Mouse (Mus musculus) stomach, embryonic 16.5 days (tissue): Measurements from ENCODE around the gene Col4a2. TPM values are rescaled to one million over a fixed set of nuclear protein-coding genes. Genes with fewer than 3 reads are reported as not detected.
"Not testable (repeated sequence)": the region's sequence is repeated elsewhere in the genome, so short reads cannot be mapped to it uniquely, and the experiment has no call there.

Experiments
- ATAC-seq: fragments of 200-750 bp; cut with Nextera tagmentation; 2 replicates; pipeline ENCODE4 v1.8.0; 2017; ENCODE audit warnings: moderate number of reproducible peaks, moderate TSS enrichment; ENCODE audit not compliant: insufficient read depth, low FRiP score
- H3K27ac ChIP-seq: fragments of 300-500 bp; sonication (generic); 2 replicates; pipeline ENCODE4 v1.5.1; 2014; ENCODE audit warnings: low read length
- H3K27me3 ChIP-seq: fragments of 300-500 bp; sonication (generic); 2 replicates; pipeline ENCODE4 v1.6.1; 2014; ENCODE audit warnings: low read length, control low read depth, mixed read lengths; ENCODE audit not compliant: control insufficient read depth, insufficient read depth
- H3K36me3 ChIP-seq: fragments of 300-500 bp; sonication (generic); 2 replicates; pipeline ENCODE4 v1.6.1; 2014; ENCODE audit warnings: low read length; ENCODE audit not compliant: control insufficient read depth, insufficient read depth
- H3K4me1 ChIP-seq: fragments of 300-500 bp; sonication (generic); 2 replicates; pipeline ENCODE4 v1.6.1; 2014; ENCODE audit warnings: low read length, control low read depth, mixed read lengths; ENCODE audit not compliant: control insufficient read depth, insufficient read depth
- H3K4me2 ChIP-seq: fragments of 300-500 bp; sonication (generic); 2 replicates; pipeline ENCODE4 v1.6.1; 2014; ENCODE audit warnings: low read depth, low read length, mixed read lengths
- H3K4me3 ChIP-seq: fragments of 300-500 bp; sonication (generic); replicated peaks from 2 replicates; pipeline ENCODE4 v1.5.1; 2014; ENCODE audit warnings: mild to moderate bottlenecking, low read length
- H3K9ac ChIP-seq: fragments of 300-500 bp; sonication (generic); 2 replicates; pipeline ENCODE4 v1.6.1; 2014; ENCODE audit warnings: low read length
- H3K9me3 ChIP-seq: fragments of 300-500 bp; sonication (generic); replicated peaks from 2 replicates; pipeline ENCODE4 v1.6.1; 2016; ENCODE audit warnings: low read length, control low read depth; ENCODE audit not compliant: control insufficient read depth
- WGBS: fragments of 180-500 bp; shearing (Covaris S2); extraction: QIAGEN DNeasy Blood & Tissue Kit; methylation state at CpG from one replicate; pipeline ENCODE4 v1.1.7; 2014; 5-methylcytosine and 5-hydroxymethylcytosine counted together
- polyA plus RNA-seq: library from polyadenylated mRNA; unstranded; fragments of >200 nt; fragmentation: Nextera tagmentation; extraction: Ambion mirVana; gene quantifications from 2 replicates; pipeline ENCODE4 v1.2.1, GENCODE M21; 2015

Gene Col4a2
- polyA plus RNA-seq, 1 experiment from 2014 or later = 65.2 TPM

DNA sequence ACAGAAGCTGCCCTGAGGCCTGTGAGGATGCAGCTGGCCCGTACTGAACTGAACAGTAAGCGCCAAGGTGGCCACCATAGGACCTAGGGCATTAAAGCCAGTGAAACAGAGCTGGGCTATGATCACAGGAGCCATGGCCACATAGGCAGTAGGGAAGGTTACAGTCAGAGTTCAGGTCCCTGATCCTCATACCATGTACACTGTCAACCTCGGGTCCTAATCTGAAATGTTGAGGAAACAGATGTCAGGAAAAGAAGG, 152.0 kb downstream of the Col4a2 start:
- no peak overlapping the region for H3K4me3 ChIP-seq
- H3K4me1 ChIP-seq = 0 out of 2 replicates have a peak, but pooled peaks cover 2% of the 10 kb centered on the region
- no peaks in the 10 kb centered on the region for H3K27me3 ChIP-seq
- H3K27ac ChIP-seq = no peak overlapping the region
- no peaks in the 10 kb centered on the region for H3K36me3 ChIP-seq
- WGBS = 68% methylated on average over 3 of the region's 3 CpGs
- no peak overlapping the region for H3K9ac ChIP-seq
- no peak overlapping the region for H3K4me2 ChIP-seq
- H3K9me3 ChIP-seq = 0 out of 2 replicates have a peak, but pooled peaks cover 5% of the 10 kb centered on the region
- ATAC-seq = no peak

DNA sequence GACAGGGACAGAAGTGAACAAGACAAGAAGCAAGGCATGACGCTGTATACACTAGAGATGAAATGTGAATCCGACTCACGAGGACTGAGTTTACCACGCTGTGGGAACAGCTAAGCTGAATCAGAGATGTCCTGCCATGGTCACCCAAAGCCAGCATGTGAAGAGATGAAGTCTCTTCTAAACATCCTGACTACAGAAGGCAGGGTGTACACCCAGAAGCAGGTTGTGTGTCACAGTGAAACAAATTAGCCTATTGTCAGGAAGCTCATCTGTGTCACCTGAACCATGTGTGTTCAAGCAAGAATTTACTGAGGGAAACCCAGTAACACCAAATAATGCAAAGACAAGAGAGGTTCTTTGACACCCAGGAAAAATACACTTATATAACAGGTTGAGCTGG, 153.0 kb downstream of the Col4a2 start:
- Histone ChIP-seq H3K4me3 (no peak overlapping the region), H3K4me2 (no peak overlapping the region), H3K4me1 (0 out of 2 replicates have a peak, but pooled peaks cover 2% of the 10 kb centered on the region), H3K9me3 (0 out of 2 replicates have a peak, but pooled peaks cover 5% of the 10 kb centered on the region), H3K27me3 (no peaks in the 10 kb centered on the region), H3K27ac (no peak overlapping the region), H3K9ac (no peak overlapping the region), H3K36me3 (no peaks in the 10 kb centered on the region)
- ATAC-seq = no peak
- WGBS = 85% methylated on average over 4 of the region's 4 CpGs

- not testable (repeated sequence) for H3K4me2 ChIP-seq, H3K27me3 ChIP-seq, H3K27ac ChIP-seq, H3K36me3 ChIP-seq, H3K4me1 ChIP-seq, ATAC-seq, H3K9ac ChIP-seq, H3K9me3 ChIP-seq, H3K4me3 ChIP-seq
- 91% methylated on average over 4 of the region's 5 CpGs for WGBS
These were observed 153.9 kb downstream of the Col4a2 start for GRCm38 (mm10) chr8:11466528-11466927.

- WGBS = 5% methylated on average over 3 of the region's 3 CpGs
- peaks cover 9% of the 10 kb centered on the region; the same call in 1 of the 2 replicates for H3K4me1 ChIP-seq
- H3K4me3 ChIP-seq = no peak overlapping the region
These were observed 156.5 kb downstream of the Col4a2 start for GRCm38 (mm10) chr8:11469095-11469494.

GRCm38 (mm10) chr8:11470694-11471093, 158.1 kb downstream of the Col4a2 start:
- Histone ChIP-seq H3K4me1 (peaks cover 8% of the 10 kb centered on the region; the same call in 1 of the 2 replicates), H3K27ac (no peak overlapping the region), H3K9ac (no peak overlapping the region), H3K27me3 (no peaks in the 10 kb centered on the region), H3K9me3 (0 out of 2 replicates have a peak, but pooled peaks cover 5% of the 10 kb centered on the region), H3K4me3 (no peak overlapping the region), H3K36me3 (no peaks in the 10 kb centered on the region), H3K4me2 (no peak overlapping the region)
- WGBS = 73% methylated on average over 7 of the region's 7 CpGs
- ATAC-seq = no peak

More at GRCm38 (mm10) chr8:11469095-11469494, 156.5 kb downstream of the Col4a2 start:
- ATAC-seq = no peak
- H3K9ac ChIP-seq = no peak overlapping the region
- H3K27me3 ChIP-seq = no peaks in the 10 kb centered on the region
- H3K4me2 ChIP-seq = no peak overlapping the region
- H3K9me3 ChIP-seq = 0 out of 2 replicates have a peak, but pooled peaks cover 5% of the 10 kb centered on the region
- H3K27ac ChIP-seq = no peak overlapping the region
- no peaks in the 10 kb centered on the region for H3K36me3 ChIP-seq

- Histone ChIP-seq H3K27ac (no peak overlapping the region), H3K27me3 (no peaks in the 10 kb centered on the region; the same call in 1 of the 2 replicates), H3K36me3 (no peaks in the 10 kb centered on the region), H3K4me3 (no peak overlapping the region), H3K9me3 (0 out of 2 replicates have a peak, but pooled peaks cover 5% of the 10 kb centered on the region), H3K4me2 (no peak overlapping the region), H3K9ac (no peak overlapping the region), H3K4me1 (peaks cover 13% of the 10 kb centered on the region)
- WGBS = 53% methylated on average over 8 of the region's 8 CpGs
- no peak for ATAC-seq
These were observed 158.7 kb downstream of the Col4a2 start for GRCm38 (mm10) chr8:11471309-11471708.

- no peak overlapping the region for H3K4me2 ChIP-seq
- no peak overlapping the region for H3K4me3 ChIP-seq
- H3K4me1 ChIP-seq = peaks cover 23% of the 10 kb centered on the region
- no peaks in the 10 kb centered on the region for H3K36me3 ChIP-seq
- H3K27me3 ChIP-seq = no peaks in the 10 kb centered on the region; the same call in 1 of the 2 replicates
- H3K9me3 ChIP-seq = no peaks in the 10 kb centered on the region
- H3K9ac ChIP-seq = peak overlapping the region; percentile 22; the same call in 1 of the 2 replicates
- WGBS = 33% methylated on average over 4 of the region's 4 CpGs
- ATAC-seq = peak; percentile 68
- H3K27ac ChIP-seq = peak overlapping the region; percentile 25
These were observed 160.5 kb downstream of the Col4a2 start for GRCm38 (mm10) chr8:11473072-11473471.

GRCm38 (mm10) chr8:11475397-11475796, 162.8 kb downstream of the Col4a2 start:
- Histone ChIP-seq H3K4me1 (peaks cover 29% of the 10 kb centered on the region), H3K4me2 (no peak overlapping the region), H3K36me3 (no peaks in the 10 kb centered on the region)

GRCm38 (mm10) chr8:11475876-11476275, 163.3 kb downstream of the Col4a2 start:
- Histone ChIP-seq H3K4me1 (peaks cover 29% of the 10 kb centered on the region), H3K27ac (no peak overlapping the region), H3K4me3 (no peak overlapping the region), H3K27me3 (peaks cover 11% of the 10 kb centered on the region), H3K9me3 (no peaks in the 10 kb centered on the region), H3K4me2 (no peak overlapping the region), H3K9ac (no peak overlapping the region), H3K36me3 (no peaks in the 10 kb centered on the region)
- WGBS = 12% methylated on average over 2 of the region's 2 CpGs
- ATAC-seq = no peak

More at GRCm38 (mm10) chr8:11475397-11475796, 162.8 kb downstream of the Col4a2 start:
- Histone ChIP-seq H3K27ac (no peak overlapping the region), H3K9me3 (no peaks in the 10 kb centered on the region), H3K9ac (no peak overlapping the region), H3K4me3 (no peak overlapping the region), H3K27me3 (peaks cover 11% of the 10 kb centered on the region)
- WGBS = 22% methylated on average over 10 of the region's 10 CpGs
- no peak for ATAC-seq
